Mouse (Mus musculus): Measurements from ENCODE around the gene Arsa. TPM values are rescaled to one million over a fixed set of nuclear protein-coding genes. Genes with fewer than 3 reads are reported as not detected.

Arsa gene
- polyA plus RNA-seq, 1 experiment from 2014 or later = 71.1 TPM

DNA sequence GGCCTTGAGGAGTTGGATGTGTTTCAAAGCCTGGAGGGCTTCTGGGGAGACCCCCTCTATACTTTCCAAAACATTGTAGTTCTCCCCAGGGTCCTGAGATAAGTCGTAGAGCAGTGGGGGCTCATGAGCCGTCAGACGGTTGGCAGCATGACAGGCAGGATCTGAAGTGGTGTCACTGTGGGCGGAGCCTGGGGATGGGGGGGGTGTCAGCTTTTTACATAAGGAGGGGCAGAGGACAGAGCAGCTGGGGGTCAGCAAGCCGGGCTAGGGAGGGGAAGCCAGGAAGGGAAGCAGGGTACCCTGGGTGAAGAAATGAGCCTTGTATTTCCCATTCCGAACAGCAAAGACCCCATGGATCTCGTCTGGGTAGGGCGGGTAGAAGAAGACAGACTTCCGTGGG, 3.9 kb downstream of the Arsa start:
- H3K27me3 ChIP-seq = no peaks in the 10 kb centered on the region
- DNase-seq (ENCODE audit: low read depth, low spot score) = no peak
- ChIA-PET CTCF (interaction anchor here (1.5 kb wide), 1 partner anchor 57 kb away, joined by 3 read pairs; no protein-coding TSS in a partner anchor), POLR2A (no interaction called here)
- in situ Hi-C loops (cut with MboI; ENCODE audit: low pct_unique_long_range_greater_than_20kb) = no loop called here
- no peak for ATAC-seq
- TF ChIP-seq CTCF (IDR thresholded peaks at IDR 0.05) = no peak

DNA sequence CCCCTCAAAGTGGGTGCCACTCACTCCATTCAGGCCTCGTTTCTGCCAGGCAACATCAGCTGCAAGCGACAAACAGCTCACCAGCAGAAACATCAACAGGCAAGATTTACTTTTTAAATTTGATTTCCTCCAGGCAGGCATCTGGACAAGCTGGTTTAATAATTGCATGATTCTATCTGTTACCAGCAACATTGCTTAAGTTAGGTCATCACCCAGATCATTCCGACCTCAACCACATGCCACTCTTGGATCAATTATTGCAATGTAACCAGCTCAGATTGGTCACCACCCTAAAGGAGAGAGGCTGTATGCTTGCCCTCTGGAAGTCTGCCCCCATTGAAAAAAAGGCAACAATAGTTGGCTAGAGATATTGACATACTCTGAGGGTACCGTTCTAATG, 5.7 kb downstream of the Arsa start:
- POLR2A ChIA-PET = no interaction called here
- in situ Hi-C loops (cut with MboI; ENCODE audit: low pct_unique_long_range_greater_than_20kb) = no loop called here
- ATAC-seq (no peak), DNase-seq (ENCODE audit: low read depth, low spot score) (no peak)
- H3K27me3 ChIP-seq = no peaks in the 10 kb centered on the region
- TF ChIP-seq CTCF (IDR thresholded peaks at IDR 0.05) = no peak
- CTCF ChIA-PET = interaction anchor here (1.0 kb wide), 1 partner anchor 77 kb away, joined by 3 read pairs; no protein-coding TSS in a partner anchor

DNA sequence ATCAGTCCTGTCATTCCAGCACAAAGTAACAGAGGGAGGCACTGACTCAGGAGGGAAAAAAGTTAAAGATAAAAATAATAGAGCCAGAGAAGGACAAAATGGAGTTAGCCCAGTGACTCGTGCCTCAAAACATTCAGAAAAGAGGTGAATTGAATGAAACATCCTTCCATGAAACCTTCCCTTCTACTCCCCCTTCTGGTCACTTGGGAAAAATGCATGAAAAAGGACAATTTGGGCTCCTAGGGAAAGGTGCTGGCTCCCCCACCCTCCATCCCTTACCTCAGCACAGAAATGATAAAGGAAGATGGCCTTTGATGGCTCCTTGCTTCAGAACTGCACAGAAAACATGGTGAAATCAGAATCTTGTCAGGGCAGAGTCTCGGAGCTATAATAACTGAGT, 8.6 kb downstream of the Arsa start:
- in situ Hi-C loops (cut with MboI; ENCODE audit: low pct_unique_long_range_greater_than_20kb) = no loop called here
- ATAC-seq (no peak), DNase-seq (ENCODE audit: low read depth, low spot score) (no peak)
- CTCF ChIA-PET = interaction anchor here (1.6 kb wide), 1 partner anchor 62 kb away, joined by 5 read pairs; no protein-coding TSS in a partner anchor
- POLR2A ChIA-PET = no interaction called here
- peaks cover 6% of the 10 kb centered on the region for H3K27me3 ChIP-seq
- no peak for TF ChIP-seq CTCF (IDR thresholded peaks at IDR 0.05)

DNA sequence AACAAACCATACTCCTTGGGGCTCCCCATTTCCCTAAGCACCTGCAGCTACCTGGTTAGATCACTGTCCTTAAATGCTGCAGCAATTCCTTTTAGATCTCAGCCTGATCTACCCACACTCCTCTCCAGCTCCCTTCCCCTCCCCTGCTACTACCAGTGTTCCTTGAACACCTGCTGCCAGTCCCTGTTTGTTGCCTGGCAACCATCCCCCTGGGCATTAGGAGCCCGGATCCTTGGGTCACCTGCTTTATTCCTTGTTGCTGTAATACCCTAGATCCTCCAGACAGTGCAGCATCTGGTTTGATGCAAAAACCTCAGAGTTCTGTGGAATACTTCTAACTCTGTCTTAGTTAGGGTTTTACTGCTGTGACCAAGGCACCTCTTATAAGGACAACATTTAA, 12.2 kb downstream of the Arsa start:
- in situ Hi-C loops (cut with MboI; ENCODE audit: low pct_unique_long_range_greater_than_20kb) = no loop called here
- ChIA-PET POLR2A (no interaction called here), CTCF (no interaction called here)
- H3K27me3 ChIP-seq = peaks cover 29% of the 10 kb centered on the region
- TF ChIP-seq CTCF (IDR thresholded peaks at IDR 0.05) = no peak
- ATAC-seq = no peak
- DNase-seq (ENCODE audit: low read depth, low spot score) = no peak

DNA sequence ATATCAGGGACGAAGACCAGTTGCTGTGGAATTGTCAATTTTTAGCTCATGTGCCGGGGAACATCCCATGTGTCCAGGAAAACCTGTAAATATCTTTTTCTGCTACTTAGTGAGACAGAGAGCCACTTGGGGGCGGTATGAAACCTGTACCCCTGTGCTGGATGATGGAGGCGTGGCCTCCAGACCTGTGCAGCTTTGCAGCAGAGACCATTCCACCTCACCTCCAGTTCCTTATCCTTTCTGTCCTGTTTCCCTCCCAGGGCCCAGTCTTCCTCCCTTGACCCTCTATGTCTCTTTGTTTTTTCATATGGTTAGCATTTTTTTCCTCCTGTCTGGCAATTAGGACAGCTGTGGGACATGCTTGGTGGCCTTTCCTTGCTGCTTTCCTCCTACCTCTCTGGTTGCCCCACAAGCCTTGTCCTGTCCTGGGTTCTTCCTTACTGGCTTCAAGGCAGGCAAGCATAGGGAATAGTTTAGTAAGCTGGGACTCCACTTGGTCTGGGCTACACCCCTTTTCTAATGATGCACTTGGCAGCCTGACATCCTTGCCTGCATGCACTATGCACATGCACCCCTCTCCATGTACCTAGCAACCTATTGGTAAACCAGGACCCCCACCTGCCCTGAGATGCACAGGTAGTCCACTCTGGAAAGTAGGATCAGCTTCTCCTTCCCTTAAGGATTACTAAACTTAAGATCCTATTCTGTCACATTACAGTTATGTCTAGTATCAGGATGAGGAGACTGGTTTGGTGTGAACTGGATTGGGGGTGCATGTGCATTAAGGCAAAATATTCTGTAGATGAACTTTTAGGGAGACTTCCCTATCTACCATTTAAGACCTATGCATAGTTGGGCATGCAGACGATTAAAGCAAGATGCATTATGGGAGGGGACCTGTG, 13.6 kb downstream of the Arsa start:
- ATAC-seq = no peak

DNA sequence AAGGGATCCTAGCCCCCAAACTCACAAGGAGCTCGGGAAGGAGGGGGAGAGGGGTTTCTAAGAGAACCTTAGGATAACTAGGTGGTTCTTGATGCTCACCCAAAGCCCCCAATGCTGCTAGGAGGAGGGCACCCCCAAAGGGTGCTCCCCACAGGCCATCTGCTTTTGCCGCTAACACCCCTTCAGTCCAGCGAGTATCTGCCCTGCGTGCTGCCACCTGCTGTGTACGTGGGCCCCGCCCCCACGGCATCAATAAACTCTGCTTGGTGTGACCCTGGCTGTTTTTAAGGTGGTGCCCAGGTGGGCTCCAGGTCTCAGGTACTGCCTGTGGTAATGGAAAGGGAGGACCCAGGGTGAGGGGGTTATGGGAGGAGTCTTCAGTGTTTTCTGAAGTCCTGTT, 15.0 kb downstream of the Arsa start:
- in situ Hi-C loops (cut with MboI; ENCODE audit: low pct_unique_long_range_greater_than_20kb) = no loop called here
- peaks cover 56% of the 10 kb centered on the region for H3K27me3 ChIP-seq
- DNase-seq (ENCODE audit: low read depth, low spot score) (no peak), ATAC-seq (no peak)
- TF ChIP-seq CTCF (IDR thresholded peaks at IDR 0.05) = no peak
- ChIA-PET CTCF (no interaction called here), POLR2A (no interaction called here)

More for the DNA sequence above, 13.6 kb downstream of the Arsa start:
- no peak for TF ChIP-seq CTCF (IDR thresholded peaks at IDR 0.05)
- in situ Hi-C loops (cut with MboI; ENCODE audit: low pct_unique_long_range_greater_than_20kb) = no loop called here
- ChIA-PET POLR2A (no interaction called here), CTCF (no interaction called here)
- no peak for DNase-seq (ENCODE audit: low read depth, low spot score)
- peaks cover 42% of the 10 kb centered on the region for H3K27me3 ChIP-seq

DNA sequence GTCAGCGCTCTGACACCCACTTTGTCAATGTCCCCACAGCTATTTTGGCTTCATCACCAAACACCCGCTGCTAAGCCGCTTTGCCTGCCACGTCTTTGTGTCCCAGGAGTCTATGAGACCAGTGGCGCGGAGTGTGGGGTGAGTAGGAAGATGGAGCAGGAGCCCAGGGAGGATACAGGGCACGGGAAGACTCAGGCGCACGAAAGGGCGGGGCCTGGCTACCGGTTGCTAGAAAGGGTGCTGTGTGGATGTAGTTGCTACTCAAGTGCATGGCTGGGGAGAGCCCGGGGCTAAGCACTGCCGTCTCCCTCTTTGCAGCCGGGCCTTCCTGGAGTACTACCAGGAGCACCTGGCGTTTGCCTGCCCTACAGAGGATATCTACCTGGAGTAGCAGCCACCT, 15.9 kb downstream of the Arsa start:
- in situ Hi-C loops (cut with MboI; ENCODE audit: low pct_unique_long_range_greater_than_20kb) = no loop called here
- POLR2A ChIA-PET = no interaction called here
- no peak for TF ChIP-seq CTCF (IDR thresholded peaks at IDR 0.05)
- peaks cover 64% of the 10 kb centered on the region for H3K27me3 ChIP-seq
- ATAC-seq = no peak
- CTCF ChIA-PET = no interaction called here
- no peak for DNase-seq (ENCODE audit: low read depth, low spot score)

DNA sequence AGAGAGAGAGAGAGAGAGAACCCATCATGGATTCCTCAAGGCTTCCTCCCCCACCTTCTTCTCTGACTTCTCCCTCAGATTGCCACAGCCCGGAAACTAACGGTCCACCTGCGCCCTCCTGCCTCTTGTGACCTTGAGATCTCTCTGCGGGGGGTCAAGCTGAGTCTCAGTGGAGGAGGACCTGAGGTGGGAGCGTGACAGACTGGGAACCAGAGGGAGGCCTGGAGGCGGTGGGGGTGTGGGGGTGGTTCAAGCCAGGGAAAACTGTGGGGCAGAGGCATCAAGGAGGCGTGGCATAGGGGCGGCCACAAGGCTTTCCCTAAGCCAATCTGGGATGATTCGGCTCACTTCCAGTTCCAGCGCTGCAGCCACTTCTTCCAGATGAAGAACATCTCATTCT, 16.9 kb downstream of the Arsa start:
- in situ Hi-C loops (cut with MboI; ENCODE audit: low pct_unique_long_range_greater_than_20kb) = no loop called here
- POLR2A ChIA-PET = no interaction called here
- CTCF ChIA-PET = interaction anchor here (1.2 kb wide), 1 partner anchor 18 kb away, joined by 3 read pairs; no protein-coding TSS in a partner anchor
- no peak for TF ChIP-seq CTCF (IDR thresholded peaks at IDR 0.05)
- ATAC-seq = no peak
- peaks cover 66% of the 10 kb centered on the region for H3K27me3 ChIP-seq
- no peak for DNase-seq (ENCODE audit: low read depth, low spot score)

DNA sequence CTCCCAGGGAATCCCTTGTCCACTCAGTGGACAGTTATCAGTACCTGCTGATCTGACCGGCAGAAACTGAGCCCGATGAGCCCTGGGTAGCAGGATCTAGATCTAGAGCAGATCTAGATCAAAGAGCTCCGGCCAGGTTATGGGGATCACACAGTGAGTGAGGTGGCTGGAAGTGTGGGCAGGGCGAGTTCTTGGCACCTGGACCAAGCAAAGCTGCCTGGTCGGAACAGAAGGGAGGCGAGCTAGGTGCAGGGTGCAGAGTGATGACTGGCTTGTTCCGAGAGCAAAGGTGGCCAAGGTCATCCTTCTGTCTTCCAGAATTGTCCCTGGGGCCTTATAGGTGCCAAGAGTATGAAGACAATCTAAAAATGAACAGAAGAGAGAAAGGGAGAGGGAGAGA, 17.4 kb downstream of the Arsa start:
- in situ Hi-C loops (cut with MboI; ENCODE audit: low pct_unique_long_range_greater_than_20kb) = no loop called here
- no peak for TF ChIP-seq CTCF (IDR thresholded peaks at IDR 0.05)
- DNase-seq (ENCODE audit: low read depth, low spot score) (no peak), ATAC-seq (no peak)
- peaks cover 66% of the 10 kb centered on the region for H3K27me3 ChIP-seq
- ChIA-PET POLR2A (no interaction called here), CTCF (interaction anchor here (1.2 kb wide), 1 partner anchor 18 kb away, joined by 3 read pairs; no protein-coding TSS in a partner anchor)

DNA sequence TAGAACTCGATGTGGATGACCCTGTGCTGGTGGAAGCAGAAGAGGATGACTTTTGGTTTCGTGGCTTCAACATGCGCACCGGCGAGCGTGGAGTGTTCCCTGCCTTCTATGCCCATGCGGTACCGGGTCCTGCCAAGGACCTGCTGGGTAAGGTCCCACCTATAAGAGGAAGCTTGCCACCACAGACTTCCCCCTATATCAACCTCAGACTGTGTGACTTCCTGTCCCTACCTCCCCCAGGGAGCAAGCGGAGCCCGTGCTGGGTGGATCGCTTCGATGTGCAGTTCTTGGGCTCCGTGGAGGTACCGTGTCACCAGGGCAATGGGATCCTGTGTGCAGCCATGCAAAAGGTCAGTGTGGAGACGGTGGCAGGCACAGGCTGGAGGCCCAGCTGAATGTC, 18.3 kb downstream of the Arsa start:
- no peak for TF ChIP-seq CTCF (IDR thresholded peaks at IDR 0.05)
- in situ Hi-C loops (cut with MboI; ENCODE audit: low pct_unique_long_range_greater_than_20kb) = no loop called here
- POLR2A ChIA-PET = interaction anchor here (0.7 kb wide), 1 partner anchor 596 kb away, joined by 3 read pairs; no protein-coding TSS in a partner anchor
- H3K27me3 ChIP-seq = peaks cover 62% of the 10 kb centered on the region
- ATAC-seq (no peak), DNase-seq (ENCODE audit: low read depth, low spot score) (no peak)
- CTCF ChIA-PET = interaction anchor here (1.2 kb wide), 1 partner anchor 17 kb away, joined by 3 read pairs; no protein-coding TSS in a partner anchor

DNA sequence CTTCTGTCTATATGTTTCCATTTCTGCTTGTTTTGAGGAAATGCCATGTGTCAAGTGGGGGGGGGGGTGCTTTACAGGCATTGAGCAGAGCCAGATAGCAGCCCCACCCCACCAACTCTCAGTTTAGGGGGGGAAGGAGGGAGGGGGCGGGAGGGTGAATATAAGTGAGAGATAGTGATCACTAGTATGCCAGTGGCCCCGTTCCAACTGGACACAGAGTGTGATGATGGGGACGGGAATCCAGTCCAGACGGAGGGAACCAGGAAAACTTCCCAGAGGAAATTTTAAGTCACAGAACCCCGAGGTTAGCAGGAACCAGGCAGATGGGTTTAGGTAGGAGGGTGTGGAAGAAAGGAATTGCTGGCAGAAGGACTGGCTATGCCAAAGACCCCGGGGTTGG, 21.6 kb downstream of the Arsa start:
- ATAC-seq (no peak), DNase-seq (ENCODE audit: low read depth, low spot score) (no peak)
- TF ChIP-seq CTCF (IDR thresholded peaks at IDR 0.05) = no peak
- CTCF ChIA-PET = no interaction called here
- in situ Hi-C loops (cut with MboI; ENCODE audit: low pct_unique_long_range_greater_than_20kb) = no loop called here
- peaks cover 56% of the 10 kb centered on the region for H3K27me3 ChIP-seq
- POLR2A ChIA-PET = no interaction called here
